Mouse (Mus musculus) spleen, postnatal 36 days (tissue): Measurements from ENCODE around the gene Myo1e.

Source experiments
- DNase-seq, 2 experiments: peaks; one replicate each; pipeline ENCODE4 v3.0.0; 2022; ENCODE audit warnings: low spot score in 2 of 2, mixed read lengths in 1 of 2

Gene Myo1e

GRCm38 (mm10) chr9:70207151-70207831 is at the start of gene Myo1e:
Gene Myo1e, plus strand, starts transcription at chr9:70207350.
- DNase-seq = peak; percentile 89 to 91

- no peak for DNase-seq
Observed at GRCm38 (mm10) chr9:70160071-70160470, 47.1 kb upstream of the Myo1e start.

- no peak for DNase-seq
Observed at GRCm38 (mm10) chr9:70168973-70169372, 38.2 kb upstream of the Myo1e start.

GRCm38 (mm10) chr9:70174291-70174848 is 32.8 kb upstream of the Myo1e start:
- no peak for DNase-seq

GRCm38 (mm10) chr9:70174896-70175295 is 32.3 kb upstream of the Myo1e start:
- no peak for DNase-seq

GRCm38 (mm10) chr9:70176291-70176690 is 30.9 kb upstream of the Myo1e start:
- no peak for DNase-seq

- no peak for DNase-seq
Observed at GRCm38 (mm10) chr9:70181719-70182118, 25.4 kb upstream of the Myo1e start.

GRCm38 (mm10) chr9:70182639-70183038 is 24.5 kb upstream of the Myo1e start:
- DNase-seq = peak in 1 of 2 experiments; percentile 6

GRCm38 (mm10) chr9:70192336-70192735 is 14.8 kb upstream of the Myo1e start:
- no peak for DNase-seq

GRCm38 (mm10) chr9:70194622-70195021 is 12.5 kb upstream of the Myo1e start:
- DNase-seq = no peak

GRCm38 (mm10) chr9:70196956-70197659 is 10.0 kb upstream of the Myo1e start:
- DNase-seq = no peak

- no peak for DNase-seq
Observed at GRCm38 (mm10) chr9:70197992-70198391, 9.2 kb upstream of the Myo1e start.

GRCm38 (mm10) chr9:70202753-70203152 is 4.4 kb upstream of the Myo1e start:
- DNase-seq = peak; percentile 39 to 59

GRCm38 (mm10) chr9:70203267-70204076 is 3.7 kb upstream of the Myo1e start:
- peak in 1 of 2 experiments; percentile 23 for DNase-seq

- peak; percentile 34 to 47 for DNase-seq
Observed at GRCm38 (mm10) chr9:70207981-70208521, 901 bp downstream of the Myo1e start.

- DNase-seq = peak in 1 of 2 experiments; percentile 34
Observed at GRCm38 (mm10) chr9:70208751-70209150, 1.6 kb downstream of the Myo1e start.

- peak; percentile 91 for DNase-seq
Observed at GRCm38 (mm10) chr9:70209296-70210049, 2.3 kb downstream of the Myo1e start.

GRCm38 (mm10) chr9:70211638-70212037 is 4.5 kb downstream of the Myo1e start:
- no peak for DNase-seq

- DNase-seq = no peak
Observed at GRCm38 (mm10) chr9:70216517-70216916, 9.4 kb downstream of the Myo1e start.

- DNase-seq = no peak
Observed at GRCm38 (mm10) chr9:70219295-70219931, 12.3 kb downstream of the Myo1e start.
